Mouse (Mus musculus): ENCODE measurements around the gene Mslnl. TPM values are rescaled to one million over a fixed set of nuclear protein-coding genes. Genes with fewer than 3 reads are reported as not detected.

The Mslnl gene
- polyA plus RNA-seq, 1 experiment = 0.77 TPM

GRCm38 (mm10) chr17:25716711-25717637 is 18.9 kb upstream of the Mslnl start, which contains the start of gene Gng13:
TSS of gene Gng13 (plus strand) at chr17:25717171.
- Histone ChIP-seq H3K4me3 (ENCODE audit: insufficient read depth, low read length) (peak within 1 kb of the TSS; percentile 66), H3K4me1 (ENCODE audit: control insufficient read depth, insufficient read depth, low read length) (no peaks in the 10 kb centered on the region), H3K27ac (ENCODE audit: insufficient read depth, low read length) (0 out of 2 replicates have a peak within 1 kb of the TSS, but pooled peaks have one; percentile 47)
- TF ChIP-seq CTCF (IDR thresholded peaks at IDR 0.05; ENCODE audit: extremely low read depth, insufficient read depth, low read length) (no peak), POLR2A (IDR thresholded peaks at IDR 0.05; ENCODE audit: extremely low read depth, insufficient read depth, low read length) (no peak)

GRCm38 (mm10) chr17:25717691-25718090 is 18.2 kb upstream of the Mslnl start:
- Histone ChIP-seq H3K4me3 (ENCODE audit: insufficient read depth, low read length) (peak overlapping the region; percentile 66), H3K4me1 (ENCODE audit: control insufficient read depth, insufficient read depth, low read length) (no peaks in the 10 kb centered on the region)

GRCm38 (mm10) chr17:25721476-25721875 is 14.4 kb upstream of the Mslnl start:
- H3K4me3 ChIP-seq (ENCODE audit: insufficient read depth, low read length) = no peak overlapping the region
- no peaks in the 10 kb centered on the region for H3K4me1 ChIP-seq (ENCODE audit: control insufficient read depth, insufficient read depth, low read length)
- H3K27ac ChIP-seq (ENCODE audit: insufficient read depth, low read length) = no peak overlapping the region
- no peak for TF ChIP-seq CTCF (IDR thresholded peaks at IDR 0.05; ENCODE audit: extremely low read depth, insufficient read depth, low read length)
- no peak for TF ChIP-seq POLR2A (IDR thresholded peaks at IDR 0.05; ENCODE audit: extremely low read depth, insufficient read depth, low read length)

More at GRCm38 (mm10) chr17:25717691-25718090, 18.2 kb upstream of the Mslnl start:
- TF ChIP-seq POLR2A (IDR thresholded peaks at IDR 0.05; ENCODE audit: extremely low read depth, insufficient read depth, low read length) = no peak
- no peak for TF ChIP-seq CTCF (IDR thresholded peaks at IDR 0.05; ENCODE audit: extremely low read depth, insufficient read depth, low read length)
- 0 out of 2 replicates have a peak overlapping the region, but pooled peaks have one; percentile 47 for H3K27ac ChIP-seq (ENCODE audit: insufficient read depth, low read length)

GRCm38 (mm10) chr17:25723470-25723869 is 12.4 kb upstream of the Mslnl start:
- Histone ChIP-seq H3K27ac (ENCODE audit: insufficient read depth, low read length) (no peak overlapping the region), H3K4me1 (ENCODE audit: control insufficient read depth, insufficient read depth, low read length) (no peaks in the 10 kb centered on the region), H3K4me3 (ENCODE audit: insufficient read depth, low read length) (no peak overlapping the region)
- TF ChIP-seq CTCF (IDR thresholded peaks at IDR 0.05; ENCODE audit: extremely low read depth, insufficient read depth, low read length) = no peak
- no peak for TF ChIP-seq POLR2A (IDR thresholded peaks at IDR 0.05; ENCODE audit: extremely low read depth, insufficient read depth, low read length)

- H3K4me1 ChIP-seq (ENCODE audit: control insufficient read depth, insufficient read depth, low read length) = peaks cover 2% of the 10 kb centered on the region; the same call in 1 of the 2 replicates
- no peak overlapping the region for H3K27ac ChIP-seq (ENCODE audit: insufficient read depth, low read length)
- peak; percentile 49 for TF ChIP-seq CTCF (IDR thresholded peaks at IDR 0.05; ENCODE audit: extremely low read depth, insufficient read depth, low read length)
- no peak for TF ChIP-seq POLR2A (IDR thresholded peaks at IDR 0.05; ENCODE audit: extremely low read depth, insufficient read depth, low read length)
- no peak overlapping the region for H3K4me3 ChIP-seq (ENCODE audit: insufficient read depth, low read length)
Observed at GRCm38 (mm10) chr17:25723919-25724318, 11.9 kb upstream of the Mslnl start.

GRCm38 (mm10) chr17:25725264-25725663 is 10.6 kb upstream of the Mslnl start:
- Histone ChIP-seq H3K4me1 (ENCODE audit: control insufficient read depth, insufficient read depth, low read length) (peaks cover 2% of the 10 kb centered on the region; the same call in 1 of the 2 replicates), H3K27ac (ENCODE audit: insufficient read depth, low read length) (no peak overlapping the region), H3K4me3 (ENCODE audit: insufficient read depth, low read length) (no peak overlapping the region)
- no peak for TF ChIP-seq POLR2A (IDR thresholded peaks at IDR 0.05; ENCODE audit: extremely low read depth, insufficient read depth, low read length)
- no peak for TF ChIP-seq CTCF (IDR thresholded peaks at IDR 0.05; ENCODE audit: extremely low read depth, insufficient read depth, low read length)

GRCm38 (mm10) chr17:25727265-25728008 is 8.4 kb upstream of the Mslnl start, which contains the start of the genes Chtf18 and Rpusd1:
TSS of gene Chtf18 (minus strand) at chr17:25727419.
TSS of gene Rpusd1 (plus strand) at chr17:25727670.
- no peak within 1 kb of the TSS for H3K27ac ChIP-seq (ENCODE audit: insufficient read depth, low read length)
- H3K4me3 ChIP-seq (ENCODE audit: insufficient read depth, low read length) = peak within 1 kb of the TSS; percentile 58
- peaks cover 2% of the 10 kb centered on the region; the same call in 1 of the 2 replicates for H3K4me1 ChIP-seq (ENCODE audit: control insufficient read depth, insufficient read depth, low read length)
- TF ChIP-seq POLR2A (IDR thresholded peaks at IDR 0.05; ENCODE audit: extremely low read depth, insufficient read depth, low read length) = peak; percentile 96
- no peak for TF ChIP-seq CTCF (IDR thresholded peaks at IDR 0.05; ENCODE audit: extremely low read depth, insufficient read depth, low read length)

GRCm38 (mm10) chr17:25728009-25728270 is 7.9 kb upstream of the Mslnl start:
- Histone ChIP-seq H3K4me3 (ENCODE audit: insufficient read depth, low read length) (peak overlapping the region; percentile 58), H3K4me1 (ENCODE audit: control insufficient read depth, insufficient read depth, low read length) (peaks cover 2% of the 10 kb centered on the region; the same call in 1 of the 2 replicates)
- no peak for TF ChIP-seq CTCF (IDR thresholded peaks at IDR 0.05; ENCODE audit: extremely low read depth, insufficient read depth, low read length)
- TF ChIP-seq POLR2A (IDR thresholded peaks at IDR 0.05; ENCODE audit: extremely low read depth, insufficient read depth, low read length) = no peak

GRCm38 (mm10) chr17:25732082-25732481 is 3.8 kb upstream of the Mslnl start:
- TF ChIP-seq CTCF (IDR thresholded peaks at IDR 0.05; ENCODE audit: extremely low read depth, insufficient read depth, low read length) = peak; percentile 91
- no peak for TF ChIP-seq POLR2A (IDR thresholded peaks at IDR 0.05; ENCODE audit: extremely low read depth, insufficient read depth, low read length)
- no peak overlapping the region for H3K4me3 ChIP-seq (ENCODE audit: insufficient read depth, low read length)
- peaks cover 2% of the 10 kb centered on the region; the same call in 1 of the 2 replicates for H3K4me1 ChIP-seq (ENCODE audit: control insufficient read depth, insufficient read depth, low read length)
- H3K27ac ChIP-seq (ENCODE audit: insufficient read depth, low read length) = no peak overlapping the region

More at GRCm38 (mm10) chr17:25728009-25728270, 7.9 kb upstream of the Mslnl start:
- H3K27ac ChIP-seq (ENCODE audit: insufficient read depth, low read length) = no peak overlapping the region

All from cortical plate, adult 2 months (tissue).